Mouse (Mus musculus) midbrain, embryonic 15.5 days (tissue): ENCODE measurements around the gene Kitl. TPM values are rescaled to one million over a fixed set of nuclear protein-coding genes. Genes with fewer than 3 reads are reported as not detected.

Source experiments
- ATAC-seq: fragments of 200-750 bp; cut with Nextera tagmentation; replicated peaks from 2 replicates; pipeline ENCODE4 v1.8.0; 2017; ENCODE audit warnings: moderate TSS enrichment
- H3K27ac ChIP-seq: fragments of 300-500 bp; sonication (generic); 2 replicates; pipeline ENCODE4 v1.5.1; 2015; ENCODE audit warnings: mild to moderate bottlenecking, inconsistent platforms
- H3K27me3 ChIP-seq: fragments of 300-500 bp; sonication (generic); replicated peaks from 2 replicates; pipeline ENCODE4 v1.6.1; 2015; ENCODE audit warnings: inconsistent platforms
- H3K36me3 ChIP-seq: fragments of 300-500 bp; sonication (generic); replicated peaks from 2 replicates; pipeline ENCODE4 v1.6.1; 2015; ENCODE audit warnings: inconsistent platforms
- H3K4me1 ChIP-seq: fragments of 300-500 bp; sonication (generic); 2 replicates; pipeline ENCODE4 v1.6.1; 2015; ENCODE audit warnings: inconsistent platforms
- H3K4me2 ChIP-seq: fragments of 300-500 bp; sonication (generic); 2 replicates; pipeline ENCODE4 v1.6.1; 2015; ENCODE audit warnings: inconsistent platforms, mild to moderate bottlenecking, moderate library complexity
- H3K4me3 ChIP-seq: fragments of 300-500 bp; sonication (generic); 2 replicates; pipeline ENCODE4 v1.5.1; 2015; ENCODE audit warnings: mild to moderate bottlenecking, inconsistent platforms
- H3K9ac ChIP-seq: fragments of 300-500 bp; sonication (generic); 2 replicates; pipeline ENCODE4 v1.6.1; 2015; ENCODE audit warnings: mild to moderate bottlenecking, inconsistent platforms
- H3K9me3 ChIP-seq: fragments of 300-500 bp; sonication (generic); 2 replicates; pipeline ENCODE4 v1.6.1; 2016; ENCODE audit warnings: inconsistent platforms
- WGBS: fragments of 180-500 bp; shearing (Covaris S2); methylation state at CpG from one replicate; pipeline ENCODE4 v1.1.7; 2015; ENCODE audit warnings: mixed read lengths; 5-methylcytosine and 5-hydroxymethylcytosine counted together
- polyA plus RNA-seq: library from polyadenylated mRNA; unstranded; fragments of >200 nt; fragmentation: Nextera tagmentation; extraction: Ambion mirVana; gene quantifications from 2 replicates; pipeline ENCODE4 v1.2.1, GENCODE M21; 2015

Gene Kitl
- polyA plus RNA-seq, 1 experiment from 2014 or later, result 44.8 TPM

DNA sequence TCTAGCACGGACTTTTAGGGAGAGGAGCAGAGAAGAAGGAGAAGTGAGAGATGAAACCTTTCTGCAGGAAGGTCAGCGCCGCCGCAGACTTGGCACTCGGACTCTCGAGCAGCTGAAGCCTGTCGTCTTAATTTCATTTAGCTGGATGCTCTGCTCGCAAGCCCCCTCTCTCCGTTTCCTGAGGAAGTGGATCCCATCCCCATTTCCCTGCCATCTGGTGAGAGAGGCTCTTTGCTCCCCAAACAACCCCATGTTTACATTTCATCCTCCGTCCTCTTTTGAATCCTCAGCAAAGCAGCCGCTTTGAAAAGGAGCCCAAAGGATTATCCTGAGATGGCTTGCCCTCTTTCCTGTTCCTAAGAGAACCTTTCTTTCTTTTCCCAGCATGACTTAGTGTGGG, 16.2 kb downstream of the Kitl start:
- H3K4me1 ChIP-seq, result no peaks in the 10 kb centered on the region
- no peak overlapping the region for H3K9ac ChIP-seq
- WGBS, result 10% methylated on average over 11 of the region's 11 CpGs
- H3K4me3 ChIP-seq, result no peak overlapping the region
- H3K27ac ChIP-seq, result no peak overlapping the region
- H3K27me3 ChIP-seq, result peaks cover 13% of the 10 kb centered on the region; the same call in 1 of the 2 replicates
- no peaks in the 10 kb centered on the region for H3K36me3 ChIP-seq
- H3K4me2 ChIP-seq, result peak overlapping the region; percentile 9
- 0 out of 2 replicates have a peak, but pooled peaks cover 2% of the 10 kb centered on the region for H3K9me3 ChIP-seq
- ATAC-seq, result no peak

DNA sequence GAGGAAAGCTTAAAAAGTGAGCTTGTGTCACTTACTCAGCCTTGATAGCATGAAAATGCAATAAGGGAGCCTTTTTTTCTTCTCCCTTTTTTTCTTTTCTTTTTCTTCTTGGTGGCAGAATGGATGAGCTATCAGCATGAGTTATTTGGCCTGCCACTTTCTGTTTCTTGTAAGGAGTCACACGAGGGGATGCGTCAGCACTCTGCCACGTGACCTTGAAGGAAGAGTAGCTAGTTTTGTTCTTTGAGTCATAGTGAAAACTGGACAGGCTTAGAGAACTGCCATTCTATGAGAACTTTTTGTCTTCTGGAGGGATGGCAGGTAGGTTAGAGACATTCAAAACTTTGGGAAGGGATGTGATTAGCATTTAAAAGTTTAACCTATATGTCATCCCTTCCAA, 17.1 kb downstream of the Kitl start:
- WGBS, result 66% methylated on average over 3 of the region's 3 CpGs
- H3K4me3 ChIP-seq, result no peak overlapping the region
- H3K9ac ChIP-seq, result no peak overlapping the region
- H3K4me2 ChIP-seq, result no peak overlapping the region
- ATAC-seq, result no peak
- no peak overlapping the region for H3K27ac ChIP-seq
- no peaks in the 10 kb centered on the region for H3K9me3 ChIP-seq
- no peaks in the 10 kb centered on the region for H3K36me3 ChIP-seq
- H3K4me1 ChIP-seq, result no peaks in the 10 kb centered on the region
- H3K27me3 ChIP-seq, result peaks cover 13% of the 10 kb centered on the region; the same call in 1 of the 2 replicates

DNA sequence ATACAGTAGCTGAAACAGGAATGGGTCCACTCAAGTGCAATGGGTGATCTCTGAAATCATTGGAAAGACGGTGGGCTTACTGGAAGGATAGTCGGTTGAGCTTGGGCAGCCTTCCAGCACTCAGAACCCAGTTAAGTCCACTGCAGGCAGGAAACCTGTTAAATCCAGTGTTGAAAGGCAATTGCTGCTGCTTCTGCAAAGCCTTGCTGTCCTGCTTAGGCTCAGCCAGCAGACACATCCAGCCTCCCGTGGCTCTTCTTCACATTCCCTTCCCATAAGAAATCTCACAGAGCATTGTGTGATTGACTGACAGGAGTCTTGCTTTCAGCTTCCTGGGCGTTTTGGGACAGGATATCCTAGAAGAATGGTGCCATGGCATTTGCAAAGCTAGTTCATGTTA, 20.6 kb downstream of the Kitl start:
- 42% methylated on average over 4 of the region's 4 CpGs for WGBS
- 0 out of 2 replicates have a peak, but pooled peaks cover 4% of the 10 kb centered on the region for H3K27me3 ChIP-seq
- H3K4me2 ChIP-seq, result no peak overlapping the region
- no peak overlapping the region for H3K27ac ChIP-seq
- ATAC-seq, result no peak
- H3K9me3 ChIP-seq, result no peaks in the 10 kb centered on the region
- no peaks in the 10 kb centered on the region for H3K36me3 ChIP-seq
- no peak overlapping the region for H3K9ac ChIP-seq
- no peaks in the 10 kb centered on the region for H3K4me1 ChIP-seq
- H3K4me3 ChIP-seq, result no peak overlapping the region

DNA sequence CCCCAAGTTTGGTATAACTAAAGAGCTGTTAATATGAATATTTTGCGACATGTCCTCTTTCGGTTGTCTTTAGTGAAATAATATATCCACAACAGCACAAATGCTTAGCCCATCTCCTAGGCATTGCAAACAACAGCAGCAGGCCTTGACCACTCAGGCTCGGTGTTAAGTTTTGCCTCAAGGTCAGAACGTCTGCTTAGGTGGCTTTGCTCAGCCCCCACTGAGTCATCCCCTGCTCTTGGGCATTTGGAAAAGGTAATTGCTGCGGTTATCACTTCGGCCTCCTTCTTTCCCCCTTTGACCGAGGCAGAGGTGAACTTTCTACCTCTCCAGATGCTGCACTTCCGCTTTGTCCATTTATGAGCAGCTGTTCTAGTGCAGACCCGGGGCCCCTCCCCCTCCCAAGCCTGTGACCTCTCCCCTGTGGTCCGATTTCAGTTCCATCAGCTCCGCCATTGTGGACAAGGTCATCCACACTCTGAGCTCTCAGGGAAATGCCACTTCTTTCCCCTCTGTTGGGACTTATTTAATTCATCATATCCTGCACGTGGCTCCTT, 23.0 kb downstream of the Kitl start:
- H3K27ac ChIP-seq, result no peak overlapping the region
- no peaks in the 10 kb centered on the region for H3K4me1 ChIP-seq
- H3K27me3 ChIP-seq, result no peaks in the 10 kb centered on the region
- no peak overlapping the region for H3K4me2 ChIP-seq
- WGBS, result 85% methylated on average over 12 of the region's 12 CpGs
- H3K36me3 ChIP-seq, result no peaks in the 10 kb centered on the region
- no peak overlapping the region for H3K9ac ChIP-seq
- no peak overlapping the region for H3K4me3 ChIP-seq
- no peak for ATAC-seq
- no peaks in the 10 kb centered on the region for H3K9me3 ChIP-seq

DNA sequence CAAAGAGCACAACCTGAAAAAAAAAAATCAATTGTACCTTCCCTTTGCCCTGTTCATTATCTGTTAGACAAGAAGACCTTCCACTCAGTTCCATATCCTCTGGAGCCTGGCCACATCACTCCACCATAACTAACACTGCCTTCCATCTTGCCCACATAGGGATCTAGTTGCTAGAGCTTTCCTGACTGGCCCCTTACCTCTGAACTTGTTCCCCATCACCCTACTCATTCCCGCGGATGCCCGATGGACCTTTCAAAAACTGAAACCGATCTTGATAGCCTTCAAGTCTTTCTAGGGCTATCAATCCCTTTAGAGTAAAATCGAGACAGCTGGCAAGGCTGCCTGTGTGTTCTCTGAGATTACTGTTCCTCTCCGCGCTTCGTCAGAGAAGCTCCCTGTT, 23.6 kb downstream of the Kitl start:
- H3K4me3 ChIP-seq, result no peak overlapping the region
- H3K27me3 ChIP-seq, result no peaks in the 10 kb centered on the region
- no peak overlapping the region for H3K9ac ChIP-seq
- WGBS, result 92% methylated on average over 8 of the region's 8 CpGs
- no peaks in the 10 kb centered on the region for H3K9me3 ChIP-seq
- no peak for ATAC-seq
- no peak overlapping the region for H3K4me2 ChIP-seq
- no peaks in the 10 kb centered on the region for H3K36me3 ChIP-seq
- no peak overlapping the region for H3K27ac ChIP-seq
- H3K4me1 ChIP-seq, result no peaks in the 10 kb centered on the region

DNA sequence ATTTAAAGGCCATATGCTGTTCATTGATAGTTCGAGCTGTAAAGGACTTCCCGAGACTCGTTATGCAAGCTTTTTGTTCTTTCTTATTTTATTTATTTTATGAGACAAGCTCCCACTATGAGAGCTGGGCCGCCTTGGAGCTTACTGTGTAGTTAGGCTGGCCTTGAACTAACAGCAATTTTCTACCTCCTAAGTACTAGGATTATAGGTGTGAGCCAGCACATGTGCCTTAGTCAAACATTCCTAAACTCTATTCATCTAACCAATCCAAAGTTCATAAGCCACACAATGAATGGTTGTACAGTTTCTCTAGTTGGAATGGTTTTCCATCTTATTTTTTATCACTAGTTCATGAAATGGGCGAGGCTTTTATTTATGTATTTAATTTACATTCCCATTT, 28.3 kb downstream of the Kitl start:
- no peak overlapping the region for H3K27ac ChIP-seq
- H3K4me1 ChIP-seq, result no peaks in the 10 kb centered on the region
- no peak overlapping the region for H3K4me3 ChIP-seq
- H3K36me3 ChIP-seq, result no peaks in the 10 kb centered on the region
- no peak for ATAC-seq
- no peak overlapping the region for H3K9ac ChIP-seq
- H3K4me2 ChIP-seq, result no peak overlapping the region
- H3K9me3 ChIP-seq, result no peaks in the 10 kb centered on the region
- 91% methylated on average over 5 of the region's 5 CpGs for WGBS
- no peaks in the 10 kb centered on the region for H3K27me3 ChIP-seq

DNA sequence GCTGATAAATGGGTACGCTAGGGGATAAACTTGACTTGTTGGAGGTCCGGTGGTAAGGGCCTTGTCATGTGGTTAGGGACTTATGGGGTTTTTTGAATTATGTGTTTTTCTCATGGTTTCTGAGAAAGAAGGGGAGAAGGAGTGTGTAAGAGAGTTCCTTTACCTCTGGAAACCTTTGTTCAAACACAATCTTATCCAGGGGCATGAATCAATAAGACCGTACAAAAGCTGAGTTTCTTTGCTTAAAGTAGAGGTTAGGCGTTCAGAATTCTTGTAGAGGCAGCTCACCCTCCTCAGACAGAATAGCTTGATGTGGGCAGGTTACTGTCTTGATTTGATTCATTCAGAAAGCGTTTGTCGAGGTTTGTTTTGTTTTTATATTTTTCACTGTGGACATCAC, 28.7 kb downstream of the Kitl start:
- no peaks in the 10 kb centered on the region for H3K9me3 ChIP-seq
- H3K9ac ChIP-seq, result no peak overlapping the region
- 92% methylated on average over 6 of the region's 6 CpGs for WGBS
- no peaks in the 10 kb centered on the region for H3K4me1 ChIP-seq
- H3K27me3 ChIP-seq, result no peaks in the 10 kb centered on the region
- H3K4me3 ChIP-seq, result no peak overlapping the region
- H3K4me2 ChIP-seq, result no peak overlapping the region
- H3K27ac ChIP-seq, result no peak overlapping the region
- ATAC-seq, result no peak
- no peaks in the 10 kb centered on the region for H3K36me3 ChIP-seq

DNA sequence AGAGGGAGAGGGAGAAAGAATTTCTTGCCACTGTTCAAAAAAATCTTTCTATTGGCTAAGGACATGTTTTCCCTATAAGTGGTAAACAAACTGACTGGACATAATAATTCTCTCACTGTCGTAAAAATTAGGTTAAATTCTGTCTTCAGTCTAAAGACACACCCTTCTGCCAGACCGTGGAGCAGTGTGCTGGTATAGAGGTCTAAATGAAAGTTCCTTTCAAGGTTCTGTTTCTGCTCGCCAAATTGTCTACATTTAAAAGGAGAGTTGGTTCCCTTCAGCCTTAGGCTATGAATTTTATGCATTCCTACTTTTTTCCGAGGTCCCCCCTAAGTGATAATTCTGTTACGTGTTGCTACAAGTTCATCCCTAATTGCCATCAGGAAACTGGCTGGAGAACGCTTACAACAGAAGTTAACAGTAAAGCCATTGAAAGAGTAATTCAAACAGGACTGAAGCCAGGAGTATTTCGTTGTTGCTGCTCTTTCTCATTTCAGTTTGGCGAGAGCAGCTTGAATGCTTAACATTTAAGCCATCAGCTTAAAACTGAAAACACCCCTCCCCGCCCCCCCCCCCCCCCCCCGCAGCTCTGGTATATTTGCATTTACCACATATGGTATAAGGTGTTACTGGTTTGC, 35.8 kb downstream of the Kitl start:
- no peak overlapping the region for H3K27ac ChIP-seq
- no peak for ATAC-seq
- H3K9me3 ChIP-seq, result no peaks in the 10 kb centered on the region
- H3K4me1 ChIP-seq, result no peaks in the 10 kb centered on the region
- H3K36me3 ChIP-seq, result no peaks in the 10 kb centered on the region
- WGBS, result 45% methylated on average over 10 of the region's 10 CpGs
- no peak overlapping the region for H3K4me3 ChIP-seq
- no peaks in the 10 kb centered on the region for H3K27me3 ChIP-seq
- no peak overlapping the region for H3K9ac ChIP-seq
- H3K4me2 ChIP-seq, result no peak overlapping the region

DNA sequence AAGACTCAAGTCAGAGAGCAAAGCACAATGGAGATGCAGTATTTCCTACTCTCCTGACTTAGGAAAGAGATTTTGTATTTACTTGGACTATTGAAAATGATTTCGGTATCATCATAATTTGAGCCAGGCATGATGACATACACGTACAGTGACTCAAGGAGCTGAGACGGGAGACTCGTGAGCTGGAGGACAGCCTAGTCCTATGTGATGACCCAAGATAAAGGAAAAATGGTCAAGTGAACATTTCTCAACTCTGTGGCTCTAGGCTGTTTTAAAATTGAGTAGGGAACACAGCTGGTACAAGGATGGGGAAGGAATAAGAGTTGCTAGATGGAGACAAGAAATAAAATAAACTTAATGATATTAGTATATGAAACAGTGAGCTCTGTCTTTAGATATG, 37.0 kb downstream of the Kitl start:
- no peak overlapping the region for H3K4me3 ChIP-seq
- H3K4me2 ChIP-seq, result no peak overlapping the region
- ATAC-seq, result no peak
- H3K9me3 ChIP-seq, result no peaks in the 10 kb centered on the region
- 94% methylated on average over 4 of the region's 4 CpGs for WGBS
- H3K36me3 ChIP-seq, result no peaks in the 10 kb centered on the region
- no peaks in the 10 kb centered on the region for H3K27me3 ChIP-seq
- H3K4me1 ChIP-seq, result no peaks in the 10 kb centered on the region
- H3K9ac ChIP-seq, result no peak overlapping the region
- H3K27ac ChIP-seq, result no peak overlapping the region

DNA sequence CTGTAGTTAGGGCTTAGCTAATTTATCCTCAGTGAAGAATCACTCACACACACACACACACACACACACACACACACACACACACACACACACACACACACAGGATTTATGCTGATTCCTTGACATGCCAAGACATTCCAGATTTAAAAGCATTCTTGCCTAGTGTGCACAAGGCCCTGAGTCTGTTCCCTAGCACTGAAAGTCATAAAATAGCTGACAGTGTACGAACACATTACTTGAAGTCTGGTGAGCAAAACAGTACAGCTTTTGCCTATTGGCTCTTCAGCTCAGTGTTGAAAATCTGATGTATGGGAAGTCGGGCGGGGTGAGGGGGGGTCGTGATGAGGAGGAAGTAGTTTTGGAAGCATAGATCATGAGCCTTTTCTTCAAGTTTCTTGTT, 37.5 kb downstream of the Kitl start:
- Histone ChIP-seq H3K9ac (no peak overlapping the region), H3K4me2 (no peak overlapping the region), H3K27me3 (no peaks in the 10 kb centered on the region), H3K9me3 (no peaks in the 10 kb centered on the region), H3K4me1 (no peaks in the 10 kb centered on the region), H3K4me3 (no peak overlapping the region), H3K36me3 (no peaks in the 10 kb centered on the region), H3K27ac (no peak overlapping the region)
- no peak for ATAC-seq
- 86% methylated on average over 4 of the region's 4 CpGs for WGBS

DNA sequence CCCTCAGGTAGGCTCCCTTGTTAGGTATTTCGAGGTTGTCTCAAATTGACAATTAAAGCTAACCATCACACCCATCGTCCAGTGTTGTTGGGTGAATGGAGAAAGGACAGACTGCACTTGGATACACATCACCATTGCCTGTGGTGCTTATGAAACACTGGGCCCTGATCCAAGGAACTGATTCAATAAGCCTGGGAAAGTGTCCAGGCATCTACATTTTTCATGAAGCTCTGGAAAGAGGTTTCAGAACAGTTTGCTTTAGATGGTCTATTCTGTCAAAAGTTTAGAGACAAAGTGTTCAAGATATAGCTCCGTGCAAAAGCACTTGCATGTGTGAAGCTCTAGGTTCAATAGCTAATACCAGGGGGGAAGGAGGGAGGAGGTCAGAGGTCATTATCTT, 38.6 kb downstream of the Kitl start:
- Histone ChIP-seq H3K9ac (no peak overlapping the region), H3K27ac (no peak overlapping the region), H3K36me3 (no peaks in the 10 kb centered on the region), H3K4me2 (no peak overlapping the region), H3K27me3 (no peaks in the 10 kb centered on the region), H3K9me3 (no peaks in the 10 kb centered on the region), H3K4me3 (no peak overlapping the region), H3K4me1 (no peaks in the 10 kb centered on the region)
- WGBS, result 86% methylated on average over 3 of the region's 3 CpGs
- no peak for ATAC-seq

DNA sequence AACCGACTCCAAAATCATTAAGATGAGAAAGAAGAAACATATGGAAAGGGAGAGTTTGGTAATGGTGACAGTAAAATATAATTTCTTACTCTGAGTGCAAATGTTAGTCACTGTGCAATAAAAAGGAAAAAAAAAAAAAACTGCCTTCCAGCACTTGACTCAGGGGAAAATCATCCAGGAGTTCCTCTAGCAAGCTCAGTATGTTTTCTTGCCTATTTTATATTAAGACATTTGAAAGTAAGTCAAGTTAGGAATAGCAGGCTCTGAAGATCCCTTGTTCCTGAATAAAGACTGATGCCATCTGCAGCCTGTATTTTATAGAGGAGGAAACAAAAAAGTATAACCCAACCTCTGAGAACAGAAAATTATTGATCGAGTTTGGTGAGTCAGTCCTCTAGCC, 39.7 kb downstream of the Kitl start:
- no peak overlapping the region for H3K4me3 ChIP-seq
- H3K27me3 ChIP-seq, result no peaks in the 10 kb centered on the region
- H3K9ac ChIP-seq, result no peak overlapping the region
- WGBS, result 92% methylated on average over 2 of the region's 2 CpGs
- H3K36me3 ChIP-seq, result no peaks in the 10 kb centered on the region
- H3K4me1 ChIP-seq, result no peaks in the 10 kb centered on the region
- no peak overlapping the region for H3K27ac ChIP-seq
- no peak for ATAC-seq
- no peak overlapping the region for H3K4me2 ChIP-seq
- no peaks in the 10 kb centered on the region for H3K9me3 ChIP-seq

DNA sequence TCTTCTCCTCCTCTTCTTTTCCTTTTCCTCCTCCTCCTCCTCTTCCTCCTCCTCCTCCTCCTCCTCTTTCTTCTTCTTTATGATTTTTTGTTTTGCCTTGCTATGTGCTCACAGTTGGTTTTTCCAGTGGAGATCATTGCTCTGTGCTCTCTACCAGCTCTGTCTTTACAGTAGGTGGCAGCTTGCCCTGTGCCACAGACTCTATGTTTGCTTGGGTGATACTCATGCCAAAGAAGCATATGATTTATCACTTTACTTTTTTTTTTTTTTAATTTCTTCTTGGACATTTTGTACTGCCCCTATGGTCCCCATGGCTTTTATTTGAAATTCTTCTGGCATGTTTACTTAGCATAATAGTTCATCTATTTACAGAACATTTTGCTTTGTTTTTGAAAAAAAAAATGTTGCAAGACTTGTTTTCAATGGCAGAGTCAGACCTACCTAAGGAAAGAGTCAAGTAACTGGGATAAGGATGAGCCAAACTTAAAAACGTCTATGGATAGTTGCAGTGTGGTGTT, 41.7 kb downstream of the Kitl start:
- no peaks in the 10 kb centered on the region for H3K9me3 ChIP-seq
- H3K4me2 ChIP-seq, result no peak overlapping the region
- H3K27me3 ChIP-seq, result no peaks in the 10 kb centered on the region
- H3K9ac ChIP-seq, result no peak overlapping the region
- 62% methylated on average over 1 of the region's 1 CpGs for WGBS
- ATAC-seq, result no peak
- no peak overlapping the region for H3K4me3 ChIP-seq
- no peaks in the 10 kb centered on the region for H3K36me3 ChIP-seq
- no peaks in the 10 kb centered on the region for H3K4me1 ChIP-seq
- no peak overlapping the region for H3K27ac ChIP-seq
